Mouse (Mus musculus) embryonic stem cell, embryonic (primary cell): ENCODE results near the gene Mrpl1.

ENCODE experiments used
- CTCF ChIA-PET, 4 experiments: fragments of 300-600 bp in 2 of 4; fragments of 350-600 bp in 2 of 4; sonication (Branson Sonifier 250); formaldehyde crosslinking; loops; one replicate each; lab custom pipeline; 2022; ENCODE audit warnings: inconsistent platforms in 2 of 4; lab: Charles Lee
- POLR2A ChIA-PET, 4 experiments: fragments of 300-600 bp in 2 of 4; fragments of 350-600 bp in 2 of 4; sonication (Branson Sonifier 250); formaldehyde crosslinking; loops; one replicate each; lab custom pipeline; 2022; ENCODE audit warnings: antibody characterized with exemption in 4 of 4, inconsistent platforms in 1 of 4; lab: Charles Lee

Gene Mrpl1

DNA sequence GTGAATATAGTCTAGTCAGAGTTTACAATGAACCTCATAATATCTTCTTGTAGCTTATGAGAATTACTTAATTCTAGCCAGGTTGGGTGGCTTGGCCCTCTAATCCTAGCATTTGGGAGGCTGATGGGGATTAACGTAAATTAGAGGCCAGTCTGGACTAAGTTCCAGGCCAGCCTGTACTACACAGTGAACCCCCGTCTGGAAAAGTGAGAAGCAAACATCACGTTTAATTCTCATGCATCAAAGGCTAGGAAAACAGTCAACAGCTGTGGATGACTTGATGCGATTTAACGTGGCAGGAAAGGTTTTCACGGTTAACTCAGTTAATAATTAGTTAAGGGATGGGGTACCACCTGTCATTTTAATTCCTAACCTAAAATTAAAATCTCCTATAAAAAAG lies 11.0 kb upstream of the Mrpl1 start:
- CTCF ChIA-PET, result no interaction called here
- POLR2A ChIA-PET, result interaction anchor here in 2 of 4 experiments (2.4 to 3.7 kb wide), 2 partner anchors 11 kb away, joined by 12 to 15 read pairs; partner anchors contain the start of gene Mrpl1 (in 2 of the 2)

DNA sequence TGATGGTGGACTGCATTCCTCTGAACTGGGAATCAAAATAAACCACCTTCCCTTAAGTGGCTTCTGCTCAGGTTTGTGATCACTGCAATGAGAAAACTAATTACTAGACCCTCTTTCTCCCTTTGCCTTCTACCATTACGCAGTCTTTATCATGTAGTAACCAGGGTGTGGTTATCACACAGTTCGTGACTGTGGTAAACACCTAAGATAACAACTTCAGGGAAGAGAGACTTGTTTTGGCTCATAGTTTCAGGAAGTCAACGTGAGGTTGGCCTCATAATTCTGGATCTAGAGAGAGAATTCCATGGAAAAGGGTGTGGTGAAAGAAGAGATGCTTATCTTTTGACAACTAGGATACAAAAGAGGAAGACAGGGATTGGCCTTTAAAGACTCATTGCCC lies 9.0 kb upstream of the Mrpl1 start:
- ChIA-PET CTCF (no interaction called here), POLR2A (interaction anchor here in 1 of 4 experiments (3.7 kb wide), 1 partner anchor 9 kb away, joined by 15 read pairs; the partner anchor contains the start of gene Mrpl1)

DNA sequence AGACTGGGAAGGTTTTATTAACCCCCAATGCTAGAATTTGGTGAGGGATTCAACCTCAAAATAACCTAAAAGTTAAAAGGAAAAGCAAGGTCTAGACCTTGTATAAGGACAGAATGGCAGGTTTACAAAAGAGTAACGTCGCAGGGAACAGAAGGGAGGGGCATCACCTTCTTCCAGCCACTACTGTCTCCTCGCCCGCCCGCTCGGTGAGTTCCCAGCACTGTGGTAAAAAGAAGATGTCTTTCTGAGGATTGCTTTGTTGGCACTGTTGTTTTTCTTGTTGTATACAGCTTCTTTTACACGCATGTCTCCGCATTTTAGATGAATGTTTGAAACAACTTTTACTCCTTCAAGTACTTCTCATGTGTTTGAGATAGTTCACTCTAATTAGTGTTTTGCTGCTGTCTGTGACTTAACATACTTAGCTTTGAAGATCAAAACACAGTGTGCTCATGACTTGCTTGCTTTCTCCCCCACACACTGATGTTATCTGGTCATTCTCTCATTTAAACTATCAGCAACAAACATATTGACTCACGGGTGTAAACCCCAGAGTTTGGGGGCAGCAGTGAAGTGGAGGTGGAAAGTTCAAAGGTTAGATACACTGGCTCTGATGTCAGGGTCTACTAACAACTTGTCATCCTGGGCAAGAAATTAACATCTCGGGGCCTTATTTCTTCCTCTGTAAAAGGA lies 7.7 kb upstream of the Mrpl1 start:
- ChIA-PET POLR2A (no interaction called here), CTCF (no interaction called here)

DNA sequence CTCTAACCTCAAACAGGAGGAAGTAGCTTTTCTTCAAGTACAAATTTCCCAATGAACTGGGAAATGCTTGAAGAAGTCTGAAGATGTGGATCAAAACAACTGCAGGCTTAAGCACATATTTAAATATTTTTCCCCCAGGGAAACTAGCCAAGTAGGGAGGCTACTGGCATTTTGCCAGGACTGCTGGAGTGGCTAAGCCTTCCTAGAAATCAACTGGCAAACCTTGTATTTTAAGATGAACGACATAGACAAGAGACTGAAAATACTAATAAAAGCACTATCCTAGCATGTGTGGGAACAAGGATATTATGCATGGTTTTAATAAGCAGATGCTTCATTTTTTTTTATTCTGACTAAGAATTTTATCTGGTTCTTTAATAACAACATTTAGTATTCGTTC lies 2.4 kb upstream of the Mrpl1 start:
- ChIA-PET CTCF (no interaction called here), POLR2A (interaction anchor here in 2 of 4 experiments (0.9 to 1.0 kb wide), 2 partner anchors 18 to 154 kb away, joined by 3 to 4 read pairs; no protein-coding TSS in a partner anchor)

DNA sequence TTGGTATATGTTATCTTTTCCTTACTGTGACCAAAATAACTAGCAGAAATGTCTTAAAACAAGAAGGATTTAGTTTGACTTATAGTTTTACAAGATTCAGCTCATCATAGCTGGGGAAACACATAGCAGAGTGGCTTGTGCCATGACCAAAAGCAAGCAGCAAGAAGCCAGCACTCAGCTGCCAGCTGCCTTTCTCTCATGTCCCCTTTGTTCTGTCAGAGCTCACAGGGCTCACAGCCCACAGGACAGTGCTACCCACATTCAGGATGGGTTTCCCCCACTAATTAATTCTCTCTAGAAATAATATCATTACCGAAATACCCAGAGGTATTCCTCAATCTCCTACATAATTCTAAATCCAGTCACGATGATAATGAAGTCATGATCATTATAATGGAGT lies 1.8 kb upstream of the Mrpl1 start:
- CTCF ChIA-PET, result no interaction called here

DNA sequence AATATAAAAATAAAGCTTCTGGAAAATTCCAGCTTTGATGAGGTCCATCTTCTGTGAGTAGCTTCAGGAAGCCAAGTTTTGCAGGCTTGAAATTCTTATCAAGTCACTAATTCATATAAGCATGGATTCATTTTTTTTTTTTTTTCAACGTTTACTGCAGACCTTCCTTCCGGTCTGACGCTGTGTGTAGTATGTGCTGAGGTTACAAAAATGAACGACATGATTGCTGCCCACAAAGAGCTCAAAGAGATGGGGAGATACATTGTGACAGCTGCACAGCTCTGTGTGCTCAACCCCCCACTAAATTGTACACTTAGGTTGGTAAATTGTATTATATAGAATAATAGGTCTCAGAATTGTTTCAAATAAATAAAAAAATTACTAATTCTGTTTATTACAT lies 750 bp upstream of the Mrpl1 start:
- CTCF ChIA-PET, result interaction anchor here in 1 of 4 experiments (0.6 kb wide), 1 partner anchor 936 kb away, joined by 3 read pairs; no protein-coding TSS in a partner anchor
- POLR2A ChIA-PET, result interaction anchor here in 2 of 4 experiments (0.6 to 4.0 kb wide), 9 partner anchors 9 to 919 kb away, joined by 3 to 29 read pairs (median 8); partner anchors contain the start of gene Cnot6l (in 1 of the 2)

More for the DNA sequence above, 1.8 kb upstream of the Mrpl1 start:
- POLR2A ChIA-PET, result interaction anchor here in 2 of 4 experiments (0.9 to 4.0 kb wide), 5 partner anchors 9 to 44 kb away, joined by 3 to 29 read pairs (median 15); partner anchors contain the start of gene Cnot6l (in 1 of the 2)

DNA sequence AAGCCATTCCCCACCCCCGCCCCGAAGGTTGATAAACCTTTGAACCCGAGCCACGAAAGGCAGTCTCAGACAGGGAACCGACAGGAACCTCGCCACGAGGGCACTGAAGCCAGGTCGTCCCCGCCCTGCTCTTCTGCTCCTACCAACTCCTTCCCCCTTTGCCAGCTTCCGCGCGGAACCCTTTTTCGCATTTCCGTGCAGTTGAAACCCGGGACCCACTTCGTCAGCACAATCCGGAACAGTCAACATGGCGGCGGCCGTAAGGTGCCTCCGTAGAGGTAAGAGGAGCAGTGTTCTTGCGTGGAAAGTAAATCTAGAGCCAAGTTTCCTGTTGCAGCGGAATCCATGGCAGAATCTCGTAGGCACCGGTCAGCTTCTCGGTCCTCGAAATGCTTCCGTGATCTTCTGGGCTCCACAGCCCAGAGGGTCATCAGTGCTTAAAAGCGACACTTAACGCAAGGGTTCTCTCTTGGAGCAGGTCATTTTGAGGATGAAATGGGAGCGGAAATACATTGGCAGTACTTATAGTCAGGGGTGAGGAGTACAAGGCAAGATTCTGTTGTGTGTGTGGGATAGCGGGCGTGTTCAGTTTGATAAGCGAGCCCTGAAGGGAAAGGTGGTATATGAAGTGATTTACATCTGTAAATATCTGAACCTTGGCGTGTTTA lies 757 bp downstream of the Mrpl1 start:
- ChIA-PET CTCF (interaction anchor here in 1 of 4 experiments (0.6 kb wide), 1 partner anchor 1716 kb away, joined by 3 read pairs; no protein-coding TSS in a partner anchor), POLR2A (interaction anchor here (0.5 to 4.0 kb wide), 39 partner anchors 8 to 592 kb away, joined by 3 to 29 read pairs (median 4); partner anchors contain the start of genes Cnot6l (in 1 of the 4) and Fras1 (in 1 of the 4))

DNA sequence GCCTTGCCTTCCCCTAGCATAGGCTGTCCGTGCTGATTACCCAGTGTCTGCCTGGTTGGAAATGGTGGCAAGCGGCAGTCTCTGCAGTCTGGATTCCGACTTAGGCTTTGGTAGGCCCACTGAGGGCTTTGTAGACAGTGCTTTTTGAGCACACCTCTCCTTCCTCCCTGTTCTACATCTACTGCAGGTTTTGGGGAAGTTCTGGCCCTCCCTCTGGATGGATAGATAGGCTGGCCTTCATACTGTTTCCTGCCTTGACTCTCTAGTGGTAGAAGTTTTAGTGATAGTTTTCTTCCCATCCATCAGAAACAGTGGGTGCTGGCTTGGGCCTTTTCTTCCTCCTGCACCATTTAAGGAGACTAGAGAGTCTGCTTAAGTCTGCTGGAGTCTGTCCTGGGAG lies 9.4 kb downstream of the Mrpl1 start:
- CTCF ChIA-PET, result no interaction called here
- POLR2A ChIA-PET, result interaction anchor here in 1 of 4 experiments (1.0 to 1.1 kb wide), 2 partner anchors 9 to 20 kb away, joined by 3 to 5 read pairs; partner anchors contain the start of gene Mrpl1

DNA sequence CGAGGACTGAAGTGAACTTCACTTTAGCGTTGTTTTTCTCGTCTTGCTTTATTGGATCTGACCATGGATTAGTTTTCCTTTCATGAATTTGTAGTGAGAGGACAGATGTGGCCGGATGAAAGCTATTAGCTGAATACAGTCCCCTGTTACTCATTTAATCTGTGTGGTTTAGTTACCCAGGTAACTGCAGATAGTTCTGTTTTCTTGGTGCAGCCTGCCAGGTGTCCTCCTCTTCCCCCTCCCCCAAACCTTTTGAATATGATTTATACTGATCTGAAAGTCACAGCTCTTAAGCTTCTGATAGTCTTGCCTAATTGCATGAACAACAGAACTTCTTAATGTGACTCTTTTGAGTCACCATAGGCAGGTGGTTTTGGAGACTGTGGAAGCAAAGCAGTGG lies 10.2 kb downstream of the Mrpl1 start:
- CTCF ChIA-PET, result no interaction called here
- POLR2A ChIA-PET, result interaction anchor here in 2 of 4 experiments (1.0 to 1.4 kb wide), 3 partner anchors 10 to 55 kb away, joined by 3 to 4 read pairs (median 3); partner anchors contain the start of genes Cnot6l (in 1 of the 2) and Mrpl1 (in 1 of the 2)

DNA sequence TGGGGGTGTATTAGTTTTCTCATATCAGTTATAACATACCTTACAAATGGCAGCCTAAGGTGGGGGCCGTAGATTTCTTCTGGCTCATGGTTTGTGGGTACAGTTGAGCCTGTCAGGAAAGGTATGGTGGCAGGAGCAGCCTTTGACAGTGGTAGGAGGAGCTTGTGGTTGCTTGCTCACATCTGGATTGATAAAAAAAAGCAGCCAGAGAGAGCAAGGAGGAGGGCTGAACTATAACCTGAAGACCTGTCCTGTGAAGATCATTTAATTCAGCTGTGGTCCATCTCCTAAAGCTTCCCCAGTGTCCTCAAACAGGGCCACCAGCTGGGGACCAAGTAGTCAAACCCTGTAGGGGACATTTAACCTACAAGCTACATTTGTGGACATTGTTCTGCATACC lies 12.0 kb downstream of the Mrpl1 start:
- CTCF ChIA-PET, result no interaction called here
- POLR2A ChIA-PET, result interaction anchor here in 2 of 4 experiments (1.2 to 3.7 kb wide), 5 partner anchors 8 to 12 kb away, joined by 3 to 29 read pairs (median 6); partner anchors contain the start of gene Mrpl1 (in 2 of the 2)

DNA sequence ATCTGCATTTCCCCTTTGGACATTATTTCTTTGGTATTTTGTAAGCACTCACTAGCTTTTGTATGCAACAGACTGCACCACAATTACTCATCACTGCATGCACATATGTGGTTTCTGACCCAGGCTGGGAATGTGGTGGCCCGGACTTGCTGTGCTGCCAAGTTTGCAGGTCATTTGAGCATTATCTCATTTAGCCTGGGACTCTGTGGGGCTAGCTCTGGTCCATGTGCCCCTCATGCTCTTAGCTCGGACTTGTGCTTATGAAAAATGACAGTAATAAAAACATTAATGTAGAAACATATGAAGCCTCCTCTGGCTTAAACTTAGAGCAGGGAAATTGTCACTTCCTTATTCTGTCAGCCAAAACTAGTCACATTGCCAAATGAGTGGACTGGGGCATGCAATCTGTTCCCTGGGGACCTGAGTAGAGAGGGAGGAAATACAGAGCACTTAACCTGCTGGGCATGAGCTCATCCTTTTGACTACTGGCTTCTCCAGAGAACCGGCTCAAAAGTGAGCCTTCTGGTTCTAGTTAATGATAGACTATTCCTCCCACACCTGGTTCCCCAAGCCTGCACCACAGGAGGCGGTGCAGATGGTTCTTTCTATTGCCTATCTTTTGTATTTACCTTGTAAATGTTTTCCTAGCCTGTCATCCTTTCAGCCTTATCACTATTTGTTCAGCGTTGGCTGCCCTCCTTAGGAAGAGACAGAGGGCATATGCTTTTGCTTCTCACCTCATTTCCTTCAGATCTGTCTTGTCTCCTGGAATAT lies 12.7 kb downstream of the Mrpl1 start:
- CTCF ChIA-PET, result no interaction called here
- POLR2A ChIA-PET, result interaction anchor here in 2 of 4 experiments (1.2 to 3.7 kb wide), 5 partner anchors 9 to 13 kb away, joined by 3 to 29 read pairs (median 6); partner anchors contain the start of gene Mrpl1 (in 2 of the 2)

DNA sequence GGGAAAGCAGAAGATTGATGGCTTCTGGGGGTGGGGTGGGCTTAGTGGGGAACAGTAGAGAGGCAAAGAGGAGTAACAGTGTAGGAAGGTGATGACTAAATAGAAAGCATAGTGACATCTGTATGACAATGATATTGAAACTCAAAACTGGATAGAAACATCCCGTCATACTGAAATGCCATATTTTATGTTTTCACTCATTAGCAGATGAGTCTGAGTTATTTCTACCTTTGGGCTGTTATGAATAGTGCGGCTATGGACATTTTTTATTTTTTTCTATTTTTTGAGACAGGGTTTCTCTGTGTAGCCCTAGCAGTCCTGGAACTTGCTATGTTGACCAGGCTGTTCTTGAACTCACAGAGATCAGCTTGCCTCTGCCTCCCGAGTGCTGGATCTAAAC lies 13.7 kb downstream of the Mrpl1 start:
- POLR2A ChIA-PET, result interaction anchor here in 1 of 4 experiments (1.1 to 3.7 kb wide), 2 partner anchors 10 to 14 kb away, joined by 3 to 29 read pairs; partner anchors contain the start of gene Mrpl1
- CTCF ChIA-PET, result no interaction called here

DNA sequence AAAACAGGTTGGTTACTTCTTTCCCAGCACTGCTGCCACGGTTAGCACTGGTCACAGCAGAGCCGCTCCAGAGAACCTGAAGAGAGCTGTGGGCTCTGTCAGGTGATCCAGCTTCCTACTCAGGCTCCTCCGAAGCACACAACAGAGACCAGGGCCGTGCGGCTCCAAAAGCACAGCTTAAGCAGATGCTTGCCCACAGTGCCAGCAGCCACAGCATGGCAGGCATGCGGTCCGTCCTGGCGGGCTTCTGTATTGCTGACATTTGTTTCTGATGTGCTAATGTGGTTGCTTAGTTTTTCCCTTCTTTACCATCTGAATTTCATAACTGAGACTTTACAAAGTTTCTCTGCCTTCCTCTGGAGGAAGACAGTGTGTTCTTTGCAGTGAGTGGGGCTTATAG lies 17.2 kb downstream of the Mrpl1 start:
- CTCF ChIA-PET, result interaction anchor here in 1 of 4 experiments (0.7 kb wide), 1 partner anchor 49 kb away, joined by 3 read pairs; no protein-coding TSS in a partner anchor
- POLR2A ChIA-PET, result interaction anchor here in 2 of 4 experiments (0.5 to 0.8 kb wide), 3 partner anchors 18 to 305 kb away, joined by 3 to 4 read pairs (median 3); partner anchors contain the start of gene Mrpl1 (in 1 of the 2)

DNA sequence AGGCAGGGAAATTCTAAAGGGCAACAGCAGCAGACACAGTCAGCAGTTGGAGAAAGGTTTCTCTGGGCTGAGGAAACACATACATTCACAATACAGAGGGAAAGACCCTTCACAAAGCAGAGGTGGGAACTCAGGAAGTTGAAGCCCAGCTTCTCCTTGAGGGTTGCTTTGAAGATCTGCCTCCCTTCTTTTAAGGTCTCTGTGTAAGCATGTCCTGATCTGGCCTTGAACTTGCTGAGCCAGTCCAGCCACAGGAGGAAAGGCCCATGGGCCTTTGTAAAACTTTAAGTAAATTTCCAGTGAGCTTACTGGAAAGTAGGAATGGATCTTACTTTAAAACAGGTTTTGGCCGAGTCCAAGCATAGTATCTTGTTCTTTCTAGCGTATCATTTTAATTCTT lies 19.7 kb downstream of the Mrpl1 start:
- ChIA-PET CTCF (no interaction called here), POLR2A (interaction anchor here in 1 of 4 experiments (0.9 kb wide), 1 partner anchor 9 kb away, joined by 3 read pairs; no protein-coding TSS in a partner anchor)

DNA sequence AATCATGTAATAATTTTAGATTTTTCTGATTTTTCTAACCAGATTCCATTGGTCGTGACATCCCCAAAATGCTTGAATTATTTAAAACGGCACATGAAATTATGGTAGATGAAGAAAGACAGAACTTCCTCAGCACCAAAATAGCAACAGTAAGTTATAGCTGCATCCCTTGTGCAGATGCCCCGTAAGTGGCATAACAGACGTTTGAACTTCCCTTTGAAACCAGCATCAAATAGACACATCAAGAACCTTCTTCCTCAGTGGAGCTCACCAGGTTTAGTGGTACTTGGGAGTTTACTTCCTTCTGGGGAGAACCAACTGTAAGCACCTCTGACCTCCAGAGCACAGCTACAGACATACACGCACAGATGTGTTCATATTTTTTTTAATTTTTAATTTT lies 29.5 kb downstream of the Mrpl1 start:
- ChIA-PET CTCF (no interaction called here), POLR2A (interaction anchor here in 3 of 4 experiments (1.0 to 1.4 kb wide), 4 partner anchors 10 to 29 kb away, joined by 3 to 4 read pairs (median 3); partner anchors contain the start of gene Mrpl1 (in 1 of the 3))

DNA sequence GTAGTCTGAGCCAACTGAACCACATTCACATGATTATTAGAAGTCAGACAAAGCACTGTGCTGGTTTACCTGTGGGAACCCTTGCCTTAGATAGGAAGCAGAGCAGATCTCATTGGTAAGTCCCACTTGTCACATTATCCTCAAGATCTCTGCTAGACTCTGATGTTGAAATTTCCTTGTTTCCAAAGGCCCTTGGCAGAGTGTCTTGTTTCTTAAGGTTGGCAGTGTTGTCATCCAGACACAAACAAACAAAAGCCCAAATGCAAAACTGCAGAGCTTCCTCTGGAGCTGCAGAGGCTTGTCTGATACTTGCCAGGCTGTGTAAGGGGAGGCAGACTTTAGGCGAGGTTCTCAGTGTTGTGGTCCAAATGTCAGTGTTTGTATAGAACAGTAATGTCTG lies 31.6 kb downstream of the Mrpl1 start:
- ChIA-PET POLR2A (no interaction called here), CTCF (no interaction called here)

DNA sequence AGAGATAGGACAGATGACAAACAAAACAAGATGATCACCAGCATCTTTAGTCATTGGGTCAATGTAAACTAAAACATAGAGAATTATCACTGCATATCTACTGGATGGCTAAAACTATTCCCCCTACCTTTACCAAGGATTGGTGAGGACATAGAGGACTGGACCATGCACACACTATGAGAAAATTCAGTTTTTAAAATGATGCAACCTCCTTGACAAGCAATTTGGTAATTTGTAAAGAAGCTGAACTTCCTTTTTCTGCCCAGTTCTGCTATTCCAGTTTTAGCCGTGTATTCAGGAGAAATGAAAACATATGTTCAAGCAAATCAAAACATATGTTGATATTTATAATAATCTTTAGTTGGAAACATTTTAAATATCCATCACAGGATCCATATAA lies 35.2 kb downstream of the Mrpl1 start:
- CTCF ChIA-PET, result no interaction called here
- POLR2A ChIA-PET, result no interaction called here

DNA sequence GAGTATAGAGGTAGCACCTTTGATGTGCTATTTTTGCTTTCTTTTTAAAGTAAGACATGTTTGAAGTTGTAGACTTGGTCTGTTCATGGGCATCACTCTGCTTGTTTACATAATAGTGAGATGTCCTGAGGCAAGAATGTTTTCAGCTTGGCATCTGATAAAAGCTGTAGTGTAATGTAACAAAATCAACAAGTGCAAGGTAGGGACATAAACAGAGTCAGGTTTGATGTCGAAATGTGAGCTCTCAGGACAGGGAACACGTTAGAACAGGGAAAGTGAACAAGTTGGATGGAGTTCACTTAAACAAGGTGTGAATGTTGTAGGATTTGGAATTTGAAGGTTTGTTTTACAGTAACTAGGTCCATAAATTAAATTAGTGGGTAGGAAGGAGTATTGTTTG lies 44.7 kb downstream of the Mrpl1 start:
- POLR2A ChIA-PET, result interaction anchor here in 2 of 4 experiments (1.0 to 1.3 kb wide), 2 partner anchors 43 to 44 kb away, joined by 3 read pairs; partner anchors contain the start of gene Mrpl1 (in 1 of the 2)
- CTCF ChIA-PET, result no interaction called here
